Mouse (Mus musculus): ENCODE measurements around the gene LTO1.
"Not testable (repeated sequence)": the region's sequence is repeated elsewhere in the genome, so short reads cannot be mapped to it uniquely, and the experiment has no call there.

LTO1 gene

DNA sequence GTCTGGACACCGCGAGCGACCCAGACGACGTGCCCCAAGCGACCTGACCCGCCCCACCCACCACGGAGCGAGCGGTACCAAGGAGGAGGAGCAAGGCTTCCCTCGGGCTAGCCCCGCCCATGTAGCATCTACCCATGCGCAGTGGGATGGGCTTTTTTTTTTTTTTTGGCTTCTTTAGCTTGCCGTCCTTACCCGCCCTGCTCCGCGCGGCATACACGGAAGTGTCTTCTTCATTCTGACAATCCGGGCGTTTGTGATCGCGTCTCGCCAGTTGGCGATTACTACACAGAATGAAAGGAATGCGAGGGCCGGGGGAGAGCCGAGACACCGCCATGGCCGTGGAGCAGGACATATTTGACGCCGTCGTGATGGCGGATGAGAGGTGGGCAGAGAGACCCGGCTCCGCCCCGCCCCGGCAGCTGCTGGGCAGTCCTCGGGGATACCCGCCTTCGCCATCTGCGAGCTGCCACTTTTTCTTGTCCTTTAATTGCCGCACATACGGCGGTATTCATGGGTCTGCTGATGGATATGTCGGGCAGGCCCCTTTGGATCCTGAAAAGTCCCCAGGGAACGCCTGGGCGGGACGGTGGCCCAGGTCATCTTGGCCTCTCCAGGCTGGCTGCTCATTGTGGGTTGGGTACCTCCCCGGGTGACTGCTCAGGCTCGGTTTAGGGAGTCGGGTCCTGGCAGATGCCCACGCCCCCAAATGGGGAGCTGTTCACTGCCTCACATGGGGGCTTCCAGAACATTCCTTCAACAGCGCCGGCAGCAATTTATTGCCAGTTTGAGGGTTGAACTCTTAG lies at the start of gene LTO1:
Gene LTO1, plus strand, starts transcription at position 153 of the 803 bp plus-strand sequence.
- peak; percentile 92 for DNase-seq

DNA sequence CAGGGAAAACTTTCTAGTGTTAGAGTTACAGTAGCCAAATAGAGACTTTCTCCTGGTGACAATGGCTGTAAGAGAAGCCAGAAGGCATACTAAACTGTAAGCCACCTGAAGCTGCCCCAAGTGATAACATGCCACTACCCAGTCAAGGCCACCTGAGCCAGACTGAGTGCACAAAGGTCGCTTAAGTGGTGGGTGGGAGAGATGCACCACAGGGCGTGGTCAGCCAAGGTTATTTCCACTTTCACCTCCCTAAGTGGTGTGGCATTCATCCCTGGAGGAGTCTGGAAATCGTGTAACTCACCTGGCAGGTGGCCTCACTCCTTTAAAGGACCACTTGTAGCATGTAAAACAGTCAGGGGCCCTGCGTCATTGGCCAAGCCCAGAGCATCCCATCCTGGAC lies 47.7 kb upstream of the LTO1 start:
- DNase-seq: no peak

DNA sequence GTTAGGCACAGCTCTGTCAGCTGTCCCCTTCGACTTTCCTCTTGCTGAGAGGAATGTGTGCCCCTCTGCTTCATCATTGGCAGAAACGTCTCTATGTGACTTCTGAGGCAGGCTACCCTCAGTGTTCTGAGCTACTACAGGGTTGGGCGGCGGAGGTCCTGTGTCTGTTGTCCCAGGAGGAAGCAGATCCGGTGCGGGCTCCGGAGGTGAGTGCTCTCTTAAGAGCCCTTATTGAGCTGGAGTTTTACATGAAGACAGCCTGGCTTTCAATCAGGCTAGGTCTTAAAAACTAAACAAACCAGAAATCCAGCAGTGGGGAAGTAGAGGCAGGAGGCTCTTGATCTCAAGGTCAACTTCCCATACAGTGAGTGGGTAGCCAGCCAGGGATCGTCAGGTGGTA lies 47.3 kb upstream of the LTO1 start:
- DNase-seq: no peak

DNA sequence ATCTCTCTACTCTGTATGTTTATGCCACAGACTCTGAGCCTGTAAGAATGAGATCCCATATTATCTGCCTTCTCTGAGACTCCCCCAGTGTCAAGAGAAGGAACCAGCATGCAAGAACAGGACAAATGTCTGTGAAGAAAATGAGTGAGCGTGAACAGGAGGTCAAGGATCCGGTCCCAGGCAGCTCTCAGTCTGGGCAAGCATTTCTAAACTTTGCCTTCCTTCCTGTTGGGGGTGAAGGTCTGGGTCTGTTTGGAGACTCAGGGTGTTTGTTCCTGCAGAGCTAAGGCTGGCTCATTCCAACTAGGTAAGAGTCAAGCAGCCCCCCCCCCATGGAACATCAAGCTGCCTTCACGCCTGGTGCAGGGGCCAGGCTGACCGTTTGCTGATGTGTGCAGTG lies 42.5 kb upstream of the LTO1 start:
- no peak for DNase-seq

DNA sequence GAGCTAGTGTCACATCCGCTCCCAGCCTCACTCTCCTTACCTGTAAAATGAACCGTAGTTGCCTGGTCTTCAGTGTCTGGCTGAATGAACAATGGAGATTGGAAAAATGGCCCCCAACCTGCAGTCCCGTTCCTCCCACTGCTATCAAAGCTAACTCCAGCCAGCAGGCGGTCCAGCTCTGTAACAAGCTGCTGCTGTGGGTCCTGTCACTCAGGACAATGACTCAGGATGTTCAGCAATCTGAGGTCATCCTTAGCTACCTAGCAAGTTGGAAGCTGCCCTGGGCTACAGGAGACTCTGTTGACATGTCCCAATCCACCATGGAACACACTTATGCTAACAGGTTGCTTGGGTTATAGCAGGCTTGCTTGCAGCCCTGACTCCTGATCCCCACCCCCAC lies 41.7 kb upstream of the LTO1 start:
- DNase-seq: no peak

DNA sequence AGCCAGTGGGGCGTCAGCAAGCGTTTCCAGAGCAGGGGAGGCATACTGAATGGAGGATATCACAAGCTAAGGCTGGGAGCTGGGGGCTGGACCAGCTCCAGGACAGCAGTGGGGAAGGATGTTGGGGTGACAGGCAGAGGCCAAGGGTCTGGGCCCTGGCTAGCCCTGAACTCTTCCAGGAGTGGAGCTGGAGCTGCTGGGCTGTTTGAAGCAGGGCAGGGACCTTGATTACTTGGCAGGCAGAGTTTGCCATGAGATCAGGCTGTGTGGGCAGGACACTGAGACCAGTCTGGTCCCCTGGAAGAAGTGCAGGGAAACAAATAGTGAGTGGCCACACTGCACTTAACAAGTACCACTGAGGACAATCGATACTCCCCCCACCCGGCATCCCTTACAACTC lies 40.7 kb upstream of the LTO1 start:
- DNase-seq: no peak

DNA sequence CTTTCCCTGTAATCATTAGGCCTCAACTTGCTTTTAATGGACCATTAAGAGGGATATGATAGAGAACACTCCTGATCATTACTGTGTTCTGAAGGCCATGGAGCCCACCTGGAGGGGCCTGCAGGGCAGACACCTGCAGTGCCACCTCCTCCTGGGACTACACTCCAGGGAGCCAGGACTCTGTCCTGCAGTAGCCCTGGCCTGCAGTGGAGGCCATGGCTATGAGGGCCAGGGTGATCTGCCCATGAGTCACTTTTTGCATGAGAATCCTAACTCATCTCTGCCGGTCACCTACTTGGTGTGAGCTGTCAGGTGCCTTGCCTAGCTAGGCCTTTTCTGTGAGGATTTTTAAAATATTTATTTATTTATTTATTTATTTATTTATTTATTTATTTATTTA lies 36.5 kb upstream of the LTO1 start:
- DNase-seq: no peak

DNA sequence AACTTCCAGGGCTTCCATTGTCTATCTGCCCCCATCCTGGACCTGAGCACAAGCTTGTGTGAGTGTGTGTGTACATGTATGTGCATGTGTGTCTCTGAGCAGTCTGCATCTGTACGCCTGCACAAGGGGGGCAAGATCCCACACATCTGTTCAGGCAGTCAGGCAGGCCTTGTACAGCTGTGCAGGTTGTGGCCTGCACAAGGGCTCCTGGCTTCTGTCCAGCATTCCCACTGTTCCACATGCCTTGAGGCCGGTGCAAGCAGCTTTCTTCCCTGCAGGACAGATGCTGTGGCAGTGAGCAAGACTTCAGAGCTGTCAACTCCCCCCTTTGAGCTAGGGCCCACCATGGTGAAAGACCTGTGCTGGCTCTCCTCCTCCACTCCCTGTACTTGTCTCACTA lies 31.8 kb upstream of the LTO1 start:
- DNase-seq: no peak

DNA sequence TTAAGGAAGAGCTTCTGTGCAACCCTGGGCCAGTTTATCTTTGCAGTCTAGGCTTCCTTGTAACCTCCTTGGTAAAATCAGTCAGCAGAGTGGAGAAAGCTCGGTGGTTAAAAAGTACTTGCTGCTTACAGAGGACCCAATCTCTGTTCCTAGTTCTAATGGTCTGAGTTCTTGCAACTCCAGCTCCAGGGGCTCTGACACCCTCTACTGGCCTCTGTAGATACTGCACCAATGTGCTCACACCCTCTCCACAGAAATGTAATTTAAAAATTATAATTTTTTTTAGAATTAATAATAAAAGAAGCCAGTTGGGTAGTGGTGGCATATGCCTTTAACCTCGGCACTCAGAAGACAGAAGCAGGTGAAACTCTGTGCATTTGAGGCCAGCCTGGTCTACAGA lies 27.2 kb upstream of the LTO1 start:
- DNase-seq: no peak

DNA sequence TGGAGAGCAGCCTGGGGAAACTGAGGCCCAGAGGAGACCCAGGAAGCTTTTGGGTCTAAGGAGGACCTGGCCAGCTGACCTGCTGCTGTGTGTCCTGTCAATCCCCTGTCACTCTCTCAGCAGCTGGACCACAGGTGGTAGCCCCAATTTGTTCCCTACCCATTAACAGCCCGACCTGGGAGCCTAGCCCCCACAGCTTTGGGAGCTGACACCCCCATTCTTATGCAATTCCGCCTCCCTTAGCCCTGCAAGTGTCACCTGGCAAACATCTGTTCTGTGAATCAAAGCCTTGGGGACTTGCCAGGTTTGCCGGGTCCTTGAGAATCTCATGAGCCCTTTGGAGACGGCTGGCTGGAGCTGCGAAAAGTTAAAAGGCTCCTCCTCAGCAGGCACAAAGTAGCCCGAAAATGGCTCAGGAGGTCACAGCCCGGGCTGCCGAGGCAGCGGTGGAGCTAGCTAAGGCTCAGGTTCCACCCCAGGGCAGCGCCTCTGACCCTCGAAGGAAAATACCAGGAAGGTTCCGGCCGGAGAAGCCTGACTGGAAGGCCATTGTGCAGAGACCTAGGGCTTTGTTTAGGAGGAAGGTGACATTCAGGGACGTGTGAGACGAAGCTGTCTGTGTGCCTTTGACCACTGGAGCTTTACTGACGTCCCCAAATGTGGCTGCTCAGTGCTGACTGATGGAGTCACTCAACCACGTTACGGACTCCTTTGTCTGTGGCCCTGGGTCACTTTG lies 26.2 kb upstream of the LTO1 start:
- no peak for DNase-seq

DNA sequence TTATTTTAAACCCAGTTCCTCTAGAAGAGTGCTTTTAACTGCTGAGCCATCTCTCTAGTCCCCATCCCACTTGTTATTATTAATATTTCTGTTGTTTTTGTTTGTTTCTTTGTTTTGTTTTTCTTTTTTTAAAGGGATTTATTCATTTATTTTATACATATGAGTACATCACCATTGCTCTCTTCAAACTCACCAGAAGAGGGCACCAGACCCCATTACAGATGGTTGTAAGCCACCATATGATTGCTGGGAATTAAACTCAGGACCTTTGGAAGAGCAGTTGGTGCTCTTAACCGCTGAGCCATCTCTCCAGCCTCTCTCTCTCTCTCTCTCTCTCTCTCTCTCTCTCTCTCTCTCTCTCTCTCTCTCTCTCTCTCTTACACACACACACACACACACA lies 24.2 kb upstream of the LTO1 start:
- DNase-seq: not testable (repeated sequence)

DNA sequence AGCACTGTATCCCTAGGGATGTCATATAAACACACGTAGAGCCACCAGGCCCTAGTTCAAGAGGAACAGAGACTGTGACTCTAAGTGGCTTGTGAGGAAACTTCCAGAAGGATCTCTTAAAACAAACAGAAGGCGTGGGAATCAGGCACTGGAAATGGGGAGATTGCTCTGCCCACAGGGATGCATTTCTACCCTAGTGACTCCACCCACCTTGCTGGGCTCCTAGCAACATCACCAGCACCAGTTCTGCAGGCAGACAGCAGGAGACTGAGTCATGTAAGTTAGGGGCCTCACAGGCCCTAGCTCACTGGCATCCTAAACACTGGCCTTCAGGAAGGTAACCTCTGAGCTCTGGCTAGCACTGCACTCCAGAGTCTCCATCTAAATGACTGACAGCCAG lies 23.0 kb upstream of the LTO1 start:
- no peak for DNase-seq

DNA sequence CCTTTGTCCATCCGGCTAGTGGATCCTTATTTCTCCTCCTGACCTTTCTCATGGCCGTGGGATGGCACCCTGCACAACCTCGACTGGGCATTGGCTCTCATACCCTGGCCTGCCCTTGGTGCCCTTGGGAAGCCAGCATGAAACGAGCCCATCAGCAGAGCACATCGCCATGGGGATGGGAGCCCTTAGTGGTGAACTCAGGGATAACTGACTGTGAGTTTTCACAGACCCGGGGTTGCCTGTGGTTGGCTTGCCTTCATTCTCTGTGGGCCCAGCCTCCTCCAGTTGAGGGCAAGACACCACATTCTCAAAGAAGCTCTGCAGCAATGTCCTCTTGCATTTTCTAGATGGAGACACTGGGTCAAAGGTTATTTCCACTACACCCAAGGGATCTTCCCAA lies 22.6 kb upstream of the LTO1 start:
- DNase-seq: no peak

DNA sequence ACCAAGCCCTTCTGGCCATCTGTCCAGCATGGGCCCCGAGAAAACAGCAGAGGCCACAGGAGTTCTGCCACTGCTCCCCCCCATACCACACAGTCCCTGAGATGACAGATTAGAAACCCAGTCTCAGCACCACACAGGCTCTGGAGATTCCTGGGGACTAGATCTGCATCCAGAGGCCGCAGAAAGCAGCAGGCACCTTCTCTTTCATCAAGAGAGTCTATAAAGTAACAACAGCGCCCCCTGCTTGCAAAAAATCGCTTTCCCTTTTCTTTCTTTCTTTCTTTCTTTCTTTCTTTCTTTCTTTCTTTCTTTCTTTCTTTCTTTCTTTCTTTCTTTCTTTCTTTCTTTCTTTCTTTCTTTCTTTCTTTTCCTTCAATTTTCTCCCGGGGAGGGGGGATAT lies 20.7 kb upstream of the LTO1 start:
- DNase-seq: peak; percentile 46 to 73

DNA sequence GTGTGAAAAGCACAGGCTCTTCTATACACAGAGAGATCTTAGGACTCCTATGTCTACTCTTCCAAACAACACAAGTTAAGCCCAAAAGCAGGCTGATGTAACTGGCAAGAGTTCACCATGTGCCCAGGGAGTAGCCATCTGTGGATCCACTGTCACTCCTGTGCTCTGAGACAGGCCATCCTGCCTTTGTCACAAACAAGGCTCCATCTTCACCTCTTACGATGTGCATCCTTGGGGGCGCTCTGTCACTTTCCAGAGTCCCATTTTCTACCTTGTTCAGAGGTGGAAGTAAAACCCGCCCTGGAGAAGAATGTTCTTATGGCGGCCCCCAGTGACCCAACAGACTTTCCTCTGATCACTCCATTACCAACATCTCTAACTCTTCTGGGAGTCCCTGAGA lies 20.2 kb upstream of the LTO1 start:
- DNase-seq: no peak

DNA sequence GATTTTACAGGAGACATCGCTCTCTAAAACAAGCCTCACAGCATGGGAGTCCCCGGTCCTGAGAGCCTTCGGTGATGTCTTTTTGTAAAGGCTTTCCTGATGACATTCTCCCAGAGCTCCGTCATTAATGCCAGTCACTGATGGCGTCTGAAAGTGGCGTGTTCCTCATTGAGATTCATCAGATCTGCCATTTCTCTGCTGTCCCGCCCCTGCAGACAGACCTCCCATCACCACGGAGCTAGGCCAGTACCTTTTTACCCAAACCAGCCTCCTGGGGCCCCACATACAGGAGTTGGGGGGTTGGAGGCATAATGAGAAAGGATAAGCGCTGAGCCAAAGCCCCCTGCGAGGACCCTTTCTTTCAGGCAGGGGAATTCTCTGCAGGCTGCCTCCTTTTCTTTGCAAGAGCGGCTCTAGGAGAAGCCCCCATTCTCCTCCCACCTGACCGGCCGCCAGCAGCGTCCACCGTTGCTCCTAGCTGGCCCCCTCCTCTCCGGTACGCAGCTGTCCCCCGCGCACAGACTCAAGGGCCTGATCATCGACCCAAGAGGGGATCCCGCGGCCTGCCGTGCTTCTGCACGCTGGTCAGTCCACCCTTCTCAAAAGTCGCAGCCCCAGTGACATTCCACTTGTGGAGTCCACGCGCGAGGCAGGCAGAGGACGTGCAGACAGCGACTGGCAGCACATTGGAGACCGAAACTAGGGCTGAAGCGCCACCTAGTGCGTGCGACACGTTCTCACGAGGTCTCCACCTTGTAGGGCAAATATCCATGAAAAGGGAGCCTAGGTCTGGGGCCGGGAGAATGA lies 19.4 kb upstream of the LTO1 start:
- DNase-seq: peak; percentile 86 to 89

DNA sequence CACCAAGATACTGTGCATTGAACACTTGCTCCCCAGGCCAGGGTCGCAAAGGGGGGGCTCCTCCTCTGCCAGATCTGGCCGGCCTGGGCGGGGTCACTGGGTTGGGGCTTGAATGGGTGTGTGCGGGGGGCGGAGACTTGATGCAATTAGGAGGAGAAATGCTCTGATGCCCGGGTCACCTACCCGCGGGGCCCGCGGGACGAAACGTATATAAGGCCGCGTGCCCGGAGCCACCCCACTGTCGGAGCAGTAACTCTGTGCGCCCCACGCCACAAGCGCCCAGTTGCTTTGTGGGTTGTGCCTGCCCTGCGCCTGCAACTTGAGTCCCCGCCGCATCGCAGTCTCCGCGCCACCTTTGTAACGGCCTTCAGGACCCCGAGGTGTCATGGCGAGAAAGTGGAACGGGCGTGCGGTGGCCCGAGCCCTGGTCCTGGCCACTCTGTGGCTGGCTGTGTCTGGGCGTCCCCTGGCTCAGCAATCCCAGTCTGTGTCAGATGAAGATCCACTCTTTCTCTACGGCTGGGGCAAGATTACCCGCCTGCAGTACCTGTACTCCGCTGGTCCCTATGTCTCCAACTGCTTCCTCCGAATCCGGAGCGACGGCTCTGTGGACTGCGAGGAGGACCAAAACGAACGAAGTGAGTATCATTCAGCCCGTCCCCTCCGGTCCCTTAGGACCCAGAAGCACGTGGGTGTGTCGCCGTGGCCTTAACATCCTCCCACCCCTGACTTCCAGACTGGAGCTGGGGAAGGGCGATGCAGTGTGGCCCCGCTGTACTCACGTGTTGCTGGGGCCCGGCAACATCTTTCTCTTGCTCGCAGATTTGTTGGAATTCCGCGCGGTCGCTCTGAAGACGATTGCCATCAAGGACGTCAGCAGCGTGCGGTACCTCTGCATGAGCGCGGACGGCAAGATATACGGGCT lies 18.3 kb upstream of the LTO1 start, which contains the start of gene Fgf15:
Gene Fgf15, plus strand, starts transcription at position 238 of the 925 bp plus-strand sequence.
- peak in 1 of 2 experiments; percentile 18 for DNase-seq

DNA sequence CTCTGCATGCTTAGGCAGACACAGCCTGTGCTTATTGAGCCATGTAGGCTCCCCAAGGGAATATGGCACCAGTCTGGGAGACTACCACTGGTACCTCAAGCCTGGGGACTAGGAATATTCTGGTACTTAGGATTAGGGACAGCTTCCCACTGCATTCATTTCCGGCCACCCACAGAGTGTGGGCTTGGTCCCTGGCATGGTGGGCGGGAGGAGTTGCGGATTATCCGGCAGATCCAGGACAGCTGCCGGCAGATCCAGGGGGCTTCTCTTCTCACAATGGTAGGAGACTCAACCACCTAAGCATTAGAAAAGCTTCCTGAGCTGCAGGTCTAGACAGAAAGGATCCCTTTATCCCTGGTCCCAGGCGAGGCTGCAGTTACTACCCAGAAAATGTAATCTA lies 16.4 kb upstream of the LTO1 start:
- DNase-seq: no peak

DNA sequence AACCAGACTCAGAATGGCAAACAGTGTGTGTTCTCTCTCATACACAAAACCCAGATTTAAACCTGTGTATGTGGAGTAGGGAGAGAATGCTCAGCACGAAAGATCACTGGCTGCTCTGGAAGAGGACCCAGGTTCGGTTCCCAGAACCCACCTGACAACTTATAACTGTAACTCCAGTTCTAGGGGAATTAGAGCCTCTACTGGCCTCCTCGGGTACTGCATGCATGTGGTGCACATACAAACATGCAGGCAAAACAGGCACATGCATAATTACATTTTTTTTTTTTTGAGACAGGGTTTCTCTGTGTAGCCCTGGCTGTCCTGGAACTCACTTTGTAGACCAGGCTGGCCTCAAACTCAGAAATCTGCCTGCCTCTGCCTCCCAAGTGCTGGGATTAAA lies 9.4 kb upstream of the LTO1 start:
- peak in 1 of 2 experiments; percentile 39 for DNase-seq

DNA sequence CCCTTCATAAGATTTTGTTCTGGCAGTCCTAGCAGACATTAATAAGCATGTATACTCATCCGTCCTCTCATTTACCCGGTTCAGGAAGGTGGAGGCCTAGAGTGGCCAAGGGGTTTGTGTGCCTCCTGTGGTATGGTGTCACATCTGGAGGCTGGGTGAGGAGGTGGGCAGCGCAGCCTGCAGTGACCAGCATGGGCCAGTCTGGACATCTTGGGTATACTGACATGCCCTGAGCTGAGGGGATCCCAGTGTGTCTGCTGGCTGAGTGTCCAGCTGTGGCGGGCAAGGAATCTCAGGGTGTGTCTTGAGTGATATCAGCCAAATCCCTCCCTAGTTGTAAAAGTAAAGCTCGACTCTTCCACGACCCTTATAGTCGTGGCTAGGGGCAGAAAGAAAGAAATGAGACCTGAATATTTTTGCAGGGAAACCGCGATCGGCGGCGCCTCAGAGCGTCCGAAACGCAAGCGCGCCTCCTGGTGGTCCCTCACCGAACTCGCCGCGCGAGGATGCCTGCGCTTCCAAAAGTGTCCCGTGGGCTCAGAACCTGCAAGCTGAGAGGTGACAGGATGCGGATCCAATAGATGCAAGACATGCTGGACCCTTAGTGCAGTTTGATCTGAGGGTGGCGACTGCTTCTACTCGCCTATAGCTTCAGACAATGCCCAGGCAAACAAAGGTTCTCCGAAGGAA lies 8.0 kb upstream of the LTO1 start:
- peak; percentile 81 to 88 for DNase-seq

DNA sequence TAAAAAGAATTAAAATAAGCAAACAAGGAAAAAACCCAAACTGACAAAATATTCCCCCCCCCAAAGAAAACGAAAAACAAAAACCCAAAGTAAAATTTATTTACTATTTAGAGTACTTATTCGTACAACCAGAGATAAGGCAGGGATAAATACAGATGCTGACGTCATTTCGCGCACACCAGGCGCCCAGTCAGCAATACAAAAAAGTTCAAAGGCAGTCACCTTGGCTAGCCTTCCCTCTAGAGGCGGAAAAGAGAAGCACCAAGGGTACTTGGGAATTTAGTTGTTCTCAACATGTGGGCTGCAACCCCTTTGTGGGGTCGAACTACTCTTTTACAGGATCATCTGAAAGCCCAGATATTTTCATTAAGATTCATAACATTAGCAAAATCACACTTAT lies 7.1 kb upstream of the LTO1 start:
- no peak for DNase-seq

DNA sequence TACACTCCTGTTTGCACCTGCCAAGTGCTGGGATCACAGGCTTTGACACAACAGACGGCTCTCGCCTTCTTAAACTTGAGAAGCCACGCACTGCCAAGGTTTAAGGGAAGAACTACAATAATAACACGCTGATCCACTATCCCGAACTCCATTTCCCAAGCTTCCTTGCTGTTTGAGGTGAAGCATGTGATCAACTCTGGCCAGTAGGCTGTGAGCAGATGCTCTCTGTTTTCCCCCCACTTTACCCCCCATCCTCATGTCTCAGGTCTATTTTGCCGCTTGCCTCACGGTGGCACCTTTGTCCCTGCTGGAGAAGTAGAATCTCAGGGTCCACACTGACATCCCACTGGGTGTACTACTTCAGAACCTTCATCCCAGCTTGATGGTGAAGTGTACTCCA lies 6.2 kb upstream of the LTO1 start:
- no peak for DNase-seq

Data from cerebellum, postnatal 14 days (tissue).